Mouse (Mus musculus): ENCODE measurements around the gene Tnks2. TPM values are rescaled to one million over a fixed set of nuclear protein-coding genes. Genes with fewer than 3 reads are reported as not detected.

Gene Tnks2
- polyA plus RNA-seq, 1 experiment from 2014 or later = 60.5 TPM

DNA sequence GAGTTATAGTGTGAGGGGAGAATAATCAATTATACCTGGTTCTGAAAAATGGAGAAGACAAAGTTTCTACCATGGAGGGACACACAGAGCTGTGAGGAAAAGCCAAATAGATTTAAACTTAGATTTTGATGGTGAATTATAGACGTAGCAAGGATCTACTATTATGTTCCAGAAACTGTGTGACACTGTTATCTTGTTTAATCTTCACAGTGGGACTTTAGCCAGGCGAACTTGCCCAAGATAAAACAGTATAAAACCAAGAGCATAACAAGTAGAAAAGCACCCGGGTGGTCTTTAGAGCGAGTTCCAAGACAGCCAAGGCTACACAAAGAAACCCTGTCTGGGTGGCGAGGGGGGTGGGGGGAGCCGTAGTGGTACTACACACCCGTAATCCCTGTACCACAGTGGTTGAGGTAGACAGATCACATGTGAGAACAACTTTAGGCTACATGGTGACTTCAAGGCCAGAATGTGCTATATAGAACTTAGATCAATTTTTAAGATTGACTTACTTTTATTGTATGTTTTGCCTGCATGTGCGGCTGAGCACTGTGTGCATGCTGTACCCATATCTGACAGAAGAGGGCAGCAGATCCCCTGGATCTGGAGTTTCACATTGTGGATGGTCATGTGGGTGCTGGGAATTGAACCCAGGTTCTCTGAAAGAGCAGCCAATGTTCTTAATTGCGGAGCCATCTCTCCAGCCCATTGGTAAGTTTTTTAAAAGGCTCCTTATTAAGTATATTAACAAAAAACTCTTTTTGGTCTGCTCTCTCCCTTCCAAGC lies 32.0 kb upstream of the Tnks2 start:
- Histone ChIP-seq H3K4me1 (ENCODE audit: control insufficient read depth, insufficient read depth, low read length) (peaks cover 4% of the 10 kb centered on the region), H3K9me3 (replicated peaks; ENCODE audit: control insufficient read depth, low read length) (no peaks in the 10 kb centered on the region), H3K4me2 (no peak overlapping the region), H3K4me3 (ENCODE audit: low read depth, low read length) (no peak overlapping the region), H3K36me3 (ENCODE audit: control insufficient read depth, insufficient read depth, low read length) (no peaks in the 10 kb centered on the region), H3K27ac (ENCODE audit: low read depth, low read length) (no peak overlapping the region), H3K27me3 (ENCODE audit: control insufficient read depth, insufficient read depth, low read length) (no peaks in the 10 kb centered on the region), H3K9ac (ENCODE audit: low read depth, low read length) (no peak overlapping the region)
- ATAC-seq (replicated peaks; ENCODE audit: insufficient number of reproducible peaks, low FRiP score, low TSS enrichment) = no peak
- WGBS (ENCODE audit: insufficient replicate concordance) = 84% methylated on average over 9 of the region's 9 CpGs

DNA sequence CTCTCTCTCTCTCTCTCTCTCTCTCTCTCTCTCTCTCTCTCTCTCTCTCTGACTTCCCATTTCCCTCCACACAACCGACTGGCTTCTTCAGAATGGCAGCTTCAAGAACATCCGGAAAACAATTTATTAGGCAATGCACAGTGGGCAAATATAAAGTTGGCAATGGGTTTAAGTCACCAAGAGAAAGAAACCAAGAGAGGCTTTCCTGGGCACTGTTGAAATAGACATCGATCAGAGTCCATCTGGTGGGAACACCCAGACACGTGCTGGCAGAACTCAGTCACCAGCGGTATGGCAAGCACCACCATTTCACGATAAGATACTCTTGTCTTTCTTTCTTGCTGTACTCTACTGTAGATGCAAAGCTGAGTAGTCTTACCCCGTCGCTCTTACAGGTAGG lies 30.6 kb upstream of the Tnks2 start:
- 88% methylated on average over 8 of the region's 8 CpGs for WGBS (ENCODE audit: insufficient replicate concordance)
- Histone ChIP-seq H3K4me2 (no peak overlapping the region), H3K27me3 (ENCODE audit: control insufficient read depth, insufficient read depth, low read length) (no peaks in the 10 kb centered on the region), H3K36me3 (ENCODE audit: control insufficient read depth, insufficient read depth, low read length) (no peaks in the 10 kb centered on the region), H3K9ac (ENCODE audit: low read depth, low read length) (no peak overlapping the region), H3K27ac (ENCODE audit: low read depth, low read length) (no peak overlapping the region), H3K4me3 (ENCODE audit: low read depth, low read length) (no peak overlapping the region), H3K4me1 (ENCODE audit: control insufficient read depth, insufficient read depth, low read length) (peaks cover 4% of the 10 kb centered on the region), H3K9me3 (replicated peaks; ENCODE audit: control insufficient read depth, low read length) (no peaks in the 10 kb centered on the region)
- no peak for ATAC-seq (replicated peaks; ENCODE audit: insufficient number of reproducible peaks, low FRiP score, low TSS enrichment)

DNA sequence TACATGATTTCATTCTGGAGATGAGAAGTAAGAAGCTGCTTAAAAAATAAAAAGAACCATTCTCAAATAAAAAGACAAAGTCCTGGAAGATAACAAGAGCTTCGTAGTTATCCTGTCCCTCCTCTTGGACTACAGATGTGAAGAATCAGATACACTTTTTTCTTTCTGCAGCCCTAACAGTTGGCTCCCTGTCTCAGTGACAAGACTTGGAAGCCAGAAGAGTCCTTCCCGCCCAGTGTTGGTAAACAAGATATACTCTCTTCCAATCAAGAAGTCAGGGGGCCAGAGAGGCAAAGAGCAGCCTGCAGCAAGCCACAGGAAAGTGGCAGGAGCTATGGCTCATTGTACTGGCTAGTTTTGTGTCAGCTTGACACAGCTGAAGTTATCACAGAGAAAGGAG lies 27.2 kb upstream of the Tnks2 start:
- WGBS (ENCODE audit: insufficient replicate concordance) = 66% methylated on average over 2 of the region's 2 CpGs
- no peaks in the 10 kb centered on the region for H3K27me3 ChIP-seq (ENCODE audit: control insufficient read depth, insufficient read depth, low read length)
- no peak for ATAC-seq (replicated peaks; ENCODE audit: insufficient number of reproducible peaks, low FRiP score, low TSS enrichment)
- H3K36me3 ChIP-seq (ENCODE audit: control insufficient read depth, insufficient read depth, low read length) = no peaks in the 10 kb centered on the region
- H3K9me3 ChIP-seq (replicated peaks; ENCODE audit: control insufficient read depth, low read length) = no peaks in the 10 kb centered on the region
- no peak overlapping the region for H3K9ac ChIP-seq (ENCODE audit: low read depth, low read length)
- no peak overlapping the region for H3K4me3 ChIP-seq (ENCODE audit: low read depth, low read length)
- no peaks in the 10 kb centered on the region for H3K4me1 ChIP-seq (ENCODE audit: control insufficient read depth, insufficient read depth, low read length)
- H3K4me2 ChIP-seq = no peak overlapping the region
- H3K27ac ChIP-seq (ENCODE audit: low read depth, low read length) = no peak overlapping the region

DNA sequence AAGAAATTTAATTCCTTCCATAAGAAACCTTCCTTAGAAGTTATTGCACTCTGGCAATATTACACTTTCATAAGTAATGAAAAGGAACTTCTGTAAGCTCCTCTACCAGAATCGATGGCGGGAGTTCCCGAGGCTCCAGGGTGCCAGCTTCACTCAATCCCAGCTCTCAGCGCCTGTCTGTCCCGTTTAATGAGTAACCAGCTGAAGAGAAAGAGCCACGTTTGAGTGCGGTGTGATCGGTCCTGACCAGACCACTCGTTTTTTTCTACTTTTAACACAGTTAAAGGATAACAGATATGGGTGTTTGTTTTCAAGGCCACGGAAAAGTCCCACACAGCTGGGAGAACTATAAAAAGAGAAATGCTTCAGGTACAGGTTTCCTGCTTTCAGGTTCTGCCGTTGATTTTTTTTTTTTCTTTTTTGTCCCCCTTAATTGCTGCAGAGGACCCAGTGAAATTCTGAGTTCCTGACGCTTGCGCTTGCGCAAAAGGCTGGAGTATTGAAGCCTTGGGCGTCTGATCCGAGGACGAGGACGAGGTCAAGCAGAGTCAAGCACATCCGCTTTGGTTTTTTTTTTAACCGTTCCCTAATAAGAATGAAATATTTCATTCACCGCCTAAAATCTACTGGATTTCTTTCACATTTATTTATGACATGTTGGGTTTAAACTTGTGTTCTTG lies 25.5 kb upstream of the Tnks2 start:
- Histone ChIP-seq H3K36me3 (ENCODE audit: control insufficient read depth, insufficient read depth, low read length) (no peaks in the 10 kb centered on the region), H3K4me2 (no peak overlapping the region), H3K9ac (ENCODE audit: low read depth, low read length) (no peak overlapping the region), H3K4me1 (ENCODE audit: control insufficient read depth, insufficient read depth, low read length) (no peaks in the 10 kb centered on the region), H3K27me3 (ENCODE audit: control insufficient read depth, insufficient read depth, low read length) (no peaks in the 10 kb centered on the region), H3K27ac (ENCODE audit: low read depth, low read length) (no peak overlapping the region), H3K9me3 (replicated peaks; ENCODE audit: control insufficient read depth, low read length) (no peaks in the 10 kb centered on the region), H3K4me3 (ENCODE audit: low read depth, low read length) (no peak overlapping the region)
- WGBS (ENCODE audit: insufficient replicate concordance) = 52% methylated on average over 21 of the region's 21 CpGs
- no peak for ATAC-seq (replicated peaks; ENCODE audit: insufficient number of reproducible peaks, low FRiP score, low TSS enrichment)

DNA sequence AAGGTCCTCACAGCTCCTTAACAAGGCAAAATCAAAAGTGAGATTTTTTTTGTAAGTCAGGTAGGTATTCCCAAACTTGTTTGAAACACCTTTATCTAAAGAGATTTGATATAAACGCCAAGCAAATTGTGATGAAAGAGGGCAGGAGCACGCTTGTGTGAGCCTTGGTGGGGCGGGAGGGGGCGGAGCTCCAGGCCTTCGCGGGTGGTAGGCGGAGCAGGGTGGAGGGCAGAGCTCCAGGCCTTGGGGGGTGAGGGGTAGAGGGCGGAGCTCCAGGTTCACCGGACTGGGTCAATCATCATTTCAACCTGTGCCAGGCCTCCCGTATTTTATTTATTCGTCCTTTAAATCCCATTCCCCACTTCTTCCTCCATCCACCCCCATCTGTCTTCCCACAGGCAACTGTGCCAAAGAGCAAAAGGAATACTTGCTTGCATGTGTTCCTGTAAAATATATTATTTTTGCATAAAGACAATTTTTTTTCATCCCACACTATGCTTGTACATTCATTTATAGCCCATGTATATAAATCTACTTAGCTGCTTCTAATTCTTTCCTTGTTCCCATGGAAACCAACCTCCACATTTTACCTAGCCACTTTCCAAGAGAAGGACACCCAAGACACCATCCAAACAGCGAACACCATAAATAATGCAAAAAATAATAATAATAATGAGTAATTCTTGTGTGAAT lies 24.4 kb upstream of the Tnks2 start:
- Histone ChIP-seq H3K4me1 (ENCODE audit: control insufficient read depth, insufficient read depth, low read length) (no peaks in the 10 kb centered on the region), H3K4me3 (ENCODE audit: low read depth, low read length) (no peak overlapping the region), H3K9me3 (replicated peaks; ENCODE audit: control insufficient read depth, low read length) (no peaks in the 10 kb centered on the region), H3K4me2 (no peak overlapping the region), H3K36me3 (ENCODE audit: control insufficient read depth, insufficient read depth, low read length) (no peaks in the 10 kb centered on the region), H3K27me3 (ENCODE audit: control insufficient read depth, insufficient read depth, low read length) (no peaks in the 10 kb centered on the region), H3K9ac (ENCODE audit: low read depth, low read length) (no peak overlapping the region), H3K27ac (ENCODE audit: low read depth, low read length) (no peak overlapping the region)
- no peak for ATAC-seq (replicated peaks; ENCODE audit: insufficient number of reproducible peaks, low FRiP score, low TSS enrichment)
- WGBS (ENCODE audit: insufficient replicate concordance) = 43% methylated on average over 12 of the region's 12 CpGs

DNA sequence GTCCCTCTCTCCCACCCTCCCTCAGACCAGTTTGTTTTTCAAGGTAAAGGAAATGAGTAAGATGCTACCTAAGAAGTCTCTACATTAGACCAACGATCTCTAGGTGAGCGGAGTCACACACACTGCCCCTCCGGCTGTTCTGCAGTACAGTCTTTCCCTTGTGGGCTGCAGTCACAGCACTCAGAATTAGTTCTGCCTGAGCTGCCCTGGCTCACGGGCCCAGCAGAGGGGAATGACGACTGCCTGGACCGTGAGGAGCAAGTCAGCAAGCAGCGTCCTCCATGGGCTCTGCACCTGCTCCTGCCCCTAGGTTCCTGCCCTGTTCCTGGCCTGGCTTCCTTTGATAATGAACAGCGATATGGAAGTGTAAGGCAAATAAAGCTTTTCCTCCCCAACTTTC lies 22.0 kb upstream of the Tnks2 start:
- Histone ChIP-seq H3K4me1 (ENCODE audit: control insufficient read depth, insufficient read depth, low read length) (no peaks in the 10 kb centered on the region), H3K4me2 (no peak overlapping the region), H3K27me3 (ENCODE audit: control insufficient read depth, insufficient read depth, low read length) (no peaks in the 10 kb centered on the region), H3K9ac (ENCODE audit: low read depth, low read length) (no peak overlapping the region), H3K27ac (ENCODE audit: low read depth, low read length) (no peak overlapping the region), H3K4me3 (ENCODE audit: low read depth, low read length) (no peak overlapping the region), H3K9me3 (replicated peaks; ENCODE audit: control insufficient read depth, low read length) (no peaks in the 10 kb centered on the region), H3K36me3 (ENCODE audit: control insufficient read depth, insufficient read depth, low read length) (no peaks in the 10 kb centered on the region)
- 47% methylated on average over 8 of the region's 8 CpGs for WGBS (ENCODE audit: insufficient replicate concordance)
- ATAC-seq (replicated peaks; ENCODE audit: insufficient number of reproducible peaks, low FRiP score, low TSS enrichment) = no peak

DNA sequence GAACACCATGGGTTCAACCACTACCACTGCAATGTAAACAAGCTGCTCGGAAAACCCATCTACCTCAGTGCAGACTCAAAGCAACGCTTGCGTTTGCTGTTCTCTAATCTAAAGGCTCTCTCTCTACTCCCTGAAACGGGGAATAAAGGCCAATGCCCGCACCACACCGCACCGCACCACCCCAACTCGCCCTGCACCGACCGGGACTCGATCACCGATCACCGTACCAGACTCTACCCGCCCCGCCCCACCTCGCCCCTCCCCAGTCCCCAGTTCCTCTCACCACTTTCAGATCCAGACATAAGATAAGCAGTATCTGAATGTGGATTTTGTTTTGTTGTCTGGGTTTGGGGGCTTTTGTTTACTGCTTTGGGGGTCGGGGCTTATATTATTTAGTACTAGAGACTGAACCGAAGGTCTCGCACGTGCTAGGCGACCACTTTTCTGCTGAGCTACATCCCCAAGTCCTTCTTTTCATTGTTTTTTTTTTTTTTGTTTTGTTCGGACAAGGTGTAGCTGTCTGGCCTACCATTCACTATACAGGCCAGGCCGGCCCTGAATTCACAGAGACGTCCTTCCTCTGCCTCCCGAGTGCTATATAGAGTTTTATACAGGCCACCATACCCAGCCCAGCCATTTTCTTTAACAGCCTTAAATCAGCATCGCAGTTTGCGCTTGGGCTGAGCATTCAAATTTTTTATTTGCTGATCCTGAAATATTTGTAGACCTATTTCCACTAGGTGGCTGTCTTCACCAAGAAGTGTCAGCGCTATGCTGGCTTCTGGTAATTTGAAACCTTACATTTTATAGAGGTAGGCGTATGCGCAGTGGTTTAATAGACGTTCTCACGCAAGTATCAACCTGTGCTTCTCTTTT lies 18.4 kb upstream of the Tnks2 start:
- ATAC-seq (replicated peaks; ENCODE audit: insufficient number of reproducible peaks, low FRiP score, low TSS enrichment) = no peak
- Histone ChIP-seq H3K9me3 (replicated peaks; ENCODE audit: control insufficient read depth, low read length) (no peaks in the 10 kb centered on the region), H3K36me3 (ENCODE audit: control insufficient read depth, insufficient read depth, low read length) (no peaks in the 10 kb centered on the region), H3K4me3 (ENCODE audit: low read depth, low read length) (peak overlapping the region; percentile 10; the same call in 1 of the 2 replicates), H3K4me1 (ENCODE audit: control insufficient read depth, insufficient read depth, low read length) (no peaks in the 10 kb centered on the region), H3K27me3 (ENCODE audit: control insufficient read depth, insufficient read depth, low read length) (no peaks in the 10 kb centered on the region), H3K27ac (ENCODE audit: low read depth, low read length) (no peak overlapping the region), H3K9ac (ENCODE audit: low read depth, low read length) (peak overlapping the region; percentile 47; the same call in 1 of the 2 replicates), H3K4me2 (peak overlapping the region; percentile 66)
- WGBS (ENCODE audit: insufficient replicate concordance) = 10% methylated on average over 32 of the region's 32 CpGs
